Mouse (Mus musculus) embryonic facial prominence, embryonic 14.5 days (tissue): ENCODE measurements at regions not wholly inside any gene's neighbourhood (a gene's known extent, or its start where the extent isn't known, plus 50 kb on each side); places are given as distances from the start of the nearest gene placed in this dataset.

Source experiments
- ATAC-seq: fragments of 200-750 bp; cut with Nextera tagmentation; 2 replicates; pipeline ENCODE4 v1.8.0; 2017; ENCODE audit warnings: low read depth, moderate number of reproducible peaks, moderate TSS enrichment
- DNase-seq: peaks from one replicate; pipeline ENCODE4 v3.0.0-alpha.2; 2015; ENCODE audit warnings: low spot score
- H3K27ac ChIP-seq: fragments of 300-500 bp; sonication (generic); replicated peaks from 2 replicates; pipeline ENCODE4 v1.5.1; 2014; ENCODE audit warnings: low read depth, mild to moderate bottlenecking, low read length, moderate library complexity
- H3K27me3 ChIP-seq: fragments of 300-500 bp; sonication (generic); replicated peaks from 2 replicates; pipeline ENCODE4 v1.6.1; 2014; ENCODE audit warnings: low read length; ENCODE audit not compliant: control insufficient read depth, insufficient read depth
- H3K36me3 ChIP-seq: fragments of 300-500 bp; sonication (generic); 2 replicates; pipeline ENCODE4 v1.6.1; 2014; ENCODE audit warnings: low read length, mixed read lengths; ENCODE audit not compliant: control insufficient read depth, insufficient read depth
- H3K4me1 ChIP-seq: fragments of 300-500 bp; sonication (generic); 2 replicates; pipeline ENCODE4 v1.6.1; 2014; ENCODE audit warnings: antibody characterized with exemption, low read length; ENCODE audit not compliant: control insufficient read depth, insufficient read depth
- H3K4me2 ChIP-seq: fragments of 300-500 bp; sonication (generic); 2 replicates; pipeline ENCODE4 v1.6.1; 2014; ENCODE audit warnings: low read depth, mild to moderate bottlenecking, low read length, moderate library complexity, mixed read lengths
- H3K4me3 ChIP-seq: fragments of 300-500 bp; sonication (generic); 2 replicates; pipeline ENCODE4 v1.5.1; 2014; ENCODE audit warnings: low read depth, mild to moderate bottlenecking, low read length
- H3K9ac ChIP-seq: fragments of 300-500 bp; sonication (generic); 2 replicates; pipeline ENCODE4 v1.6.1; 2014; ENCODE audit warnings: low read depth, mild to moderate bottlenecking, low read length, moderate library complexity, mixed read lengths
- H3K9me3 ChIP-seq: fragments of 300-500 bp; sonication (generic); 2 replicates; pipeline ENCODE4 v1.6.1; 2016; ENCODE audit warnings: low read length; ENCODE audit not compliant: control insufficient read depth
- WGBS: fragments of 180-500 bp; shearing (Covaris S2); extraction: QIAGEN DNeasy Blood & Tissue Kit; methylation state at CpG from one replicate; pipeline ENCODE4 v1.1.7; 2014; 5-methylcytosine and 5-hydroxymethylcytosine counted together

DNA sequence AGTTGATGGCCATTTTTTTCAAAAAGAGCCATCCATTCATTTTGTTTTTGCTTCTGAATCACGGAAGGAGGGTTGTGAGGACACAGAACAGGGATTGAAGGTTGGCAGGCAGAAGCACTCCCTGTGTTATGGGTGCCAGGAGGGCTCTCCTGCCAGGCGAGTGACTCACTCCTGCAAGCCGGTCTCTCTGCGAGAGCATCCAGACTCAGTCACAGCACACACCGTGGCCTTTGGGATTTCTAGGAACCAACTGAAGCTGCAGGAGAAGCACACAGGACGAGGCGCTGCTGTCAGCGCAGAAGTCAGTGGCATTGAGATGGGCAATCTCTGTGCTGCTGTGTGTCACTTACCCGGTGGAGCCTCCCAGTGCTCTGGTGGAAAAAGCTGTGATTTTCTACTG is 66.5 kb upstream of the 4930432M17Rik start:
- ATAC-seq (no peak), DNase-seq (no peak)
- WGBS = 87% methylated on average over 9 of the region's 9 CpGs
- H3K27ac ChIP-seq = no peak overlapping the region
- H3K4me2 ChIP-seq = no peak overlapping the region
- no peaks in the 10 kb centered on the region for H3K9me3 ChIP-seq
- no peak overlapping the region for H3K4me3 ChIP-seq
- no peak overlapping the region for H3K9ac ChIP-seq
- H3K4me1 ChIP-seq = 0 out of 2 replicates have a peak, but pooled peaks cover 6% of the 10 kb centered on the region
- H3K27me3 ChIP-seq = no peaks in the 10 kb centered on the region
- H3K36me3 ChIP-seq = no peaks in the 10 kb centered on the region

DNA sequence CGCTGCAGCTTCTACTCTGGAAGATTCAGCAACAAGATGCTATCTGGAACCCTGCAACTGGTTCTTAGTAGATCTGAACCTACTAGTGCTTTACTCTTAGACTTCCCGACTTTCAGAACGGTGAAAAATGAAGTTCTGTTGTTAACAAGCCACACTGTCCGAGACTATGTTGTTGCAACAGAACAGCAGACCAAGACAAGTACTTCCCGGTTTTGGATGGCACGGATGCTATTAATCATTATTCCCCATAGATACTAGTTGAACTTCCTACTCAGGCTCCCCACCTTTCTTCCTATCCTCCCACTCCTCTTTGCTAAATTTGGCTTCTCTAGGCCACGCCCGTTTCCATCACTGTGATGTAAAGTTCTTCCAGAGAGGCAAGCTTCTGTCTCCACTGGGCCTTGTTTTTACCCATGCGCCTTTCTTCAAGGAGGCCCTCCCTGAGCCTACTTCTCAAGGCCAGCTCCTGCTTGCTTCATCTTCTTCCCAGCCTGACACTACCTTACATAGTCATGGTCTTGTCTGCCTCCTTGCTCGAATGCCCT is 67.7 kb upstream of the 4930432M17Rik start:
- no peak overlapping the region for H3K9ac ChIP-seq
- H3K4me3 ChIP-seq = no peak overlapping the region
- no peak overlapping the region for H3K27ac ChIP-seq
- no peaks in the 10 kb centered on the region for H3K36me3 ChIP-seq
- ATAC-seq = no peak
- DNase-seq = no peak
- H3K4me2 ChIP-seq = no peak overlapping the region
- 85% methylated on average over 10 of the region's 10 CpGs for WGBS
- H3K4me1 ChIP-seq = 0 out of 2 replicates have a peak, but pooled peaks cover 6% of the 10 kb centered on the region
- H3K27me3 ChIP-seq = no peaks in the 10 kb centered on the region
- H3K9me3 ChIP-seq = no peaks in the 10 kb centered on the region

DNA sequence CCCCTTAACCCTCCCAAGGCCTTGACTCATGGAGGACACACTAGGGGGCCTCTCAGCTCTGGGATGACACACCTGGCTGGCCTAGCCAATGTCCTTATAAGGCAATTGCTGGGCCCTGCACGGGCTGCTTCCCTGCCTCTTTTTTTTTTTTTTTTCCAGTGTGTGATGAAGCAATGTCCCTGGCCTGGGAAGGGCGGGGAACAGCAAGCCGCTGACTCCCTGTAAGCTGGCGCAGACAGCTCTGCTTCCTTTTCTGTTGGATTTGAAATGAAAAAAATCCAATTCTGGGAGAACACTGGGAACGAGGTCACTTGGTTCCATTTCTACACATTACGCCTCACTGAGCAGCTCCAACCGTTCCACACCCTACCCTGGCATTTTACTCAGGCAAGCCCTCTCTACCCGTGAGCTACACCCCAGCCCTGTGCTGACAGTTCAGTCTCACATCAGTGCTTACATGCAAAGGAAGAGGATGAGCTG is 68.4 kb upstream of the 4930432M17Rik start:
- no peak overlapping the region for H3K4me3 ChIP-seq
- 53% methylated on average over 8 of the region's 8 CpGs for WGBS
- 0 out of 2 replicates have a peak, but pooled peaks cover 6% of the 10 kb centered on the region for H3K4me1 ChIP-seq
- H3K4me2 ChIP-seq = no peak overlapping the region
- DNase-seq = no peak
- no peak overlapping the region for H3K9ac ChIP-seq
- H3K27me3 ChIP-seq = no peaks in the 10 kb centered on the region
- H3K9me3 ChIP-seq = no peaks in the 10 kb centered on the region
- H3K36me3 ChIP-seq = no peaks in the 10 kb centered on the region
- ATAC-seq = peak; percentile 50; the same call in 1 of the 2 replicates
- no peak overlapping the region for H3K27ac ChIP-seq

DNA sequence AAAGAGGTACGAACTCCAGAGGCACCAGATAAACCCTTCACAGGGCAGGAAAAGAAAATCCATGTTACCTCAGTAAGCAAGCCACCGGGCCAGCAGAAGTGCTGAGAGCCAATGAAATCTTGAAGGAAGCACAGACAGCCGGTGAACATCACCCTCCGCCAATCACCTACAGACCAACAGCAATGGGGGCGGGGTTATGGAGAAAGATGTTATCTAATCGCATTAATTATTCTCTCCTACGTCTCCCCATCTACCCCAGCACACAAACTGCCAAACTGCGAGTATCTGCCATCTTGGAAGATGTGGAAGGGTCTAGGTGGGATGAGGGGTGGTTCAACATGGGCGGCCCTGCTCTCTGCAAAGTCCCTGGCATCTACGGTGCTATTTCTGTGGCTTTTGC is 68.6 kb upstream of the Slc44a3 start:
- H3K27me3 ChIP-seq = no peaks in the 10 kb centered on the region
- ATAC-seq (no peak), DNase-seq (no peak)
- H3K4me2 ChIP-seq = no peak overlapping the region
- no peak overlapping the region for H3K27ac ChIP-seq
- no peaks in the 10 kb centered on the region for H3K9me3 ChIP-seq
- 77% methylated on average over 10 of the region's 10 CpGs for WGBS
- H3K36me3 ChIP-seq = no peaks in the 10 kb centered on the region
- no peak overlapping the region for H3K4me3 ChIP-seq
- 0 out of 2 replicates have a peak, but pooled peaks cover 6% of the 10 kb centered on the region for H3K4me1 ChIP-seq
- no peak overlapping the region for H3K9ac ChIP-seq

DNA sequence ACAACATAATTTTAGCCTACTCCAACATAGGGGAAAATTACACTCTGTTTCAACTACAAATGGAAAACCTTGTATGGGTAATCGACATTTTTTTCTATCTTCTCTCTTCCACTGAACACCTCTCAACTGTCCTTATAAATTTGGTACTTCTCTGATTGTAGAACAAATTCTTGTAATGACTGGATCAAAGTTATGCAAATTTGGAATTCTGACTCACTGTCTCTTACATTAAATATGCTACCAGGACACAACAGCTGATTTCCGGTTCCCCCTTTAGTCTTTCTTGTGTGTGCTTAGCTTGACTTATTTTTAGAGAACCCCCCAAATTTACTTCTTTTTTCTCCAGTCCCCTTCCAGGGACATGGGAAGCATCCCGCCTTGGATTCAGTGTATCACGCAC is 68.2 kb upstream of the Slc44a3 start:
- ATAC-seq (no peak), DNase-seq (no peak)
- Histone ChIP-seq H3K4me1 (0 out of 2 replicates have a peak, but pooled peaks cover 6% of the 10 kb centered on the region), H3K9me3 (no peaks in the 10 kb centered on the region), H3K4me2 (no peak overlapping the region), H3K9ac (no peak overlapping the region), H3K27ac (no peak overlapping the region), H3K36me3 (no peaks in the 10 kb centered on the region), H3K27me3 (no peaks in the 10 kb centered on the region), H3K4me3 (no peak overlapping the region)
- 93% methylated on average over 4 of the region's 4 CpGs for WGBS

DNA sequence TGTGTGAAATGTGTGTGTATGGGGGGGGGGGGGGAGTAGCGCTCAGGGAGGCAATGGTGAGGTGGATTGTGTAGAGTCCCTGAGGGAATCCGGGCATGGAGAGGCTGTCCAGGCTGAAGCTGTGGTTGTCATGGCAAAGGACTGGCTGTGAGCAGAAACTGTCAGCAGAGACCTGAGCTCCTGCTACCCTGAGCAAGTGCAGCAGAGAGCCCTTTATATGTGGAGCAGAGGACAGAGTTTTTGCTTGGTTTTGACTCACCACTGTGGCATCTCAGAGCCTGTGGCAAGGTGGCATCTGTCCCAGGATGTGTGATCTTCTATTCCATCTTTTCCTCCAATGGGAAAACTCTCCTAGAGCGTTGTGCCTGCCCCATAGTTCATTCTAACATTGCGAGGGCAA is 65.8 kb upstream of the Slc44a3 start:
- WGBS = 82% methylated on average over 4 of the region's 4 CpGs
- no peaks in the 10 kb centered on the region for H3K36me3 ChIP-seq

DNA sequence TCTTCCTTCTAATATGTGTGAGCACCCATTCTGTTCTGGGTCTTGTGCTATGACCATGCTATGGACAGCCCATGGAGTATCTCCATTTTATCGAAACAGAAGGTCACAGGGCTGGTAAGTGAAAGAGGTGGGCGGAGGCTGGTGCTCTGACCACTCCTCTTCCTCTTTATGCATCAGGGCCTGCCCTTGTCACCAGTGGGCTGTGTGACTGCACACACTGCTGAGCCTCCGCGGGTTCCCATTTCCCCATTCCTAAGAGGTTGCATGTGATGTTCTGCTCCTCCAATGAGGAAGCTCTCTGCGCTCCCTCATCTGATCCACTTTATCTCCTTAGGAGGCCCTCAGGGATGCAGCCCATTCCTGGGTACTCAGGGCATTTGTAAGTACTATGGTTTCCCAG is 65.0 kb upstream of the Slc44a3 start:
- Histone ChIP-seq H3K4me1 (0 out of 2 replicates have a peak, but pooled peaks cover 6% of the 10 kb centered on the region), H3K9ac (no peak overlapping the region), H3K36me3 (no peaks in the 10 kb centered on the region), H3K27ac (no peak overlapping the region), H3K4me2 (no peak overlapping the region), H3K9me3 (no peaks in the 10 kb centered on the region), H3K27me3 (no peaks in the 10 kb centered on the region), H3K4me3 (no peak overlapping the region)
- WGBS = 89% methylated on average over 5 of the region's 5 CpGs
- DNase-seq (no peak), ATAC-seq (no peak)

More for the DNA sequence above, 65.8 kb upstream of the Slc44a3 start:
- ATAC-seq (no peak), DNase-seq (no peak)
- H3K4me1 ChIP-seq = 0 out of 2 replicates have a peak, but pooled peaks cover 6% of the 10 kb centered on the region
- no peak overlapping the region for H3K4me2 ChIP-seq
- no peaks in the 10 kb centered on the region for H3K27me3 ChIP-seq
- H3K9ac ChIP-seq = no peak overlapping the region
- H3K4me3 ChIP-seq = no peak overlapping the region
- no peak overlapping the region for H3K27ac ChIP-seq
- no peaks in the 10 kb centered on the region for H3K9me3 ChIP-seq

DNA sequence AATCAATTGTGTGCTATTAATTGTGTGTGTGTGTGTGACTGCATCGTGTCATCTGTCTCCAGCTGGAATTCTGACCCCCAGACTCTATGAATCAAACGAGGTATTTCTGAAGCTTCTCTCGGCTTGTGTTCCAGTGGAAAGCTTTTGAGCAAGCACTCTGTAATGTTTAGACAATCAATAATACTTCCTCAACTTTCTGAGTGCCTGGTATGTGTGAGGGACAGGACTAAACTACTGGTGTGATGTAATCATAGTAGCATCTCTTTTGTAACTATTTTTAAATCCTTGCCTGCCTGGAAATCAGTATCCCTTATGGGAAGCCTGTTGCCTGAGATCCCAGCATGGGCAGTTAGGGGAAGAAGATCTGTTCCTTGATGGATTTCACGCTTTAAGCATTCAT is 62.4 kb upstream of the Slc44a3 start:
- no peak overlapping the region for H3K4me2 ChIP-seq
- H3K4me1 ChIP-seq = 0 out of 2 replicates have a peak, but pooled peaks cover 3% of the 10 kb centered on the region
- H3K36me3 ChIP-seq = no peaks in the 10 kb centered on the region
- DNase-seq (no peak), ATAC-seq (no peak)
- H3K9me3 ChIP-seq = no peaks in the 10 kb centered on the region
- no peak overlapping the region for H3K4me3 ChIP-seq
- 53% methylated on average over 4 of the region's 4 CpGs for WGBS
- H3K27ac ChIP-seq = no peak overlapping the region
- no peak overlapping the region for H3K9ac ChIP-seq
- no peaks in the 10 kb centered on the region for H3K27me3 ChIP-seq

DNA sequence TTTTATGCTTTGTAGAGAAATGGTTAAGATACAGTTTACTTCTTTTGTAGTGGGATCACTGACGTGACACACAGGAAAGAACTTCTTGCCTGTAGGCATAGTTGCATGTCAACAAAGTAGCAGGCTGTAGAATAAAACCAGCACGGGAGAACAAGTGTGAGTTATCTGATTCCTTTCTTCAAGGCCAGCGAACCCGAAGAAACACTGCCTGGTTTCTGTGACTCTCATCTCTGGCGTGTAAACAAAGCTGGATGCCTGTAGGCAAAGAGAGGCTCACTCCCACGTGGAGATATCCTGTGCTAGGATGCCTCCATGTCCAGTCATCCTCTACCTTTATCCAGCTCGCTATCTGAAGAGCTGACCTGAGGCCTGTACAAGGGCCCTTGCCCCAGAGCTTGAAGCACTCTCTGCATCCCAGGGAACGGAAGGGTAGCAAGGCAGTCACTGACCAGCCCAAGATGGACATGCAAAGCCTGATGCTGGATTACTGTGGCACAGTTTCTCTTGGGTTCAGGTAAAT is 61.5 kb upstream of the Slc44a3 start:
- no peak overlapping the region for H3K4me2 ChIP-seq
- peaks cover 8% of the 10 kb centered on the region for H3K4me1 ChIP-seq
- ATAC-seq = no peak
- no peak overlapping the region for H3K4me3 ChIP-seq
- H3K27me3 ChIP-seq = no peaks in the 10 kb centered on the region
- no peak overlapping the region for H3K9ac ChIP-seq
- H3K9me3 ChIP-seq = no peaks in the 10 kb centered on the region
- no peak overlapping the region for H3K27ac ChIP-seq
- no peaks in the 10 kb centered on the region for H3K36me3 ChIP-seq
- WGBS = 40% methylated on average over 8 of the region's 8 CpGs
- DNase-seq = no peak
